Comparison of ENCODE assay signal across 11 mouse cellular contexts in genomic region chr3:75917770-75918503, GRCm38 (mm10). TPM values are rescaled to one million over a fixed set of nuclear protein-coding genes. Genes with fewer than 3 reads are reported as not detected.
A peak's percentile ranks its signal among the peaks of the same experiment; 100 is the strongest.
DNase-seq lines count a peak whose midpoint lies in the region; ATAC-seq and TF ChIP-seq lines count a peak whose summit lies in the region.
"Had no signal": no experiment of that assay in that cellular context is flagged by ENCODE, and none has a peak within 500 bp of the region (broad histone marks: within the 10 kb centered on the region; RNA-seq: fewer than 3 reads in every experiment).

No protein-coding gene starts in this region.

- H3K9ac ChIP-seq in MEL (ENCODE audit: control insufficient read depth, low read depth, low read length, poor library complexity, severe bottlenecking), result no peak overlapping the region
- H3K9ac ChIP-seq in heart, embryonic 15.5 days, result no peak overlapping the region
- peak overlapping the region; percentile 35; the same call in 1 of the 2 replicates for H3K9ac ChIP-seq in liver, embryonic 16.5 days (ENCODE audit: low read depth, low read length)

- TF ChIP-seq CTCF in MEL (IDR thresholded peaks at IDR 0.05 in 2 of 3, conservative IDR thresholded peaks at IDR 0.05 in 1 of 3; ENCODE audit: control insufficient read depth in 1 of 3, insufficient read depth in 1 of 3, low read depth in 2 of 3, low read length in 3 of 3, poor library complexity in 1 of 3, severe bottlenecking in 1 of 3), result no peak

- no peak for TF ChIP-seq POLR2A in MEL (IDR thresholded peaks at IDR 0.05; ENCODE audit: control insufficient read depth in 1 of 2, insufficient read depth in 1 of 2, low read depth in 1 of 2, low read length in 2 of 2, poor library complexity in 1 of 2)

- H3K79me2 ChIP-seq in MEL (ENCODE audit: control insufficient read depth, insufficient read depth, low read length, poor library complexity), result peaks cover 2% of the 10 kb centered on the region; the same call in 1 of the 2 replicates

- peak overlapping the region; percentile 40 for H3K4me2 ChIP-seq in heart, embryonic 15.5 days
- H3K4me2 ChIP-seq in liver, embryonic 16.5 days (ENCODE audit: low read depth, low read length), result peak overlapping the region; percentile 52

- TF ChIP-seq EP300 in MEL (IDR thresholded peaks at IDR 0.05; ENCODE audit: low read depth in 1 of 2, low read length in 2 of 2), result peak; percentile 63 to 75; a peak in 3 of 4 replicates

- no peak overlapping the region for H3K27ac ChIP-seq in MEL (ENCODE audit: control insufficient read depth, low read depth, low read length)
- no peak overlapping the region for H3K27ac ChIP-seq in heart, embryonic 15.5 days
- peak overlapping the region; percentile 86 for H3K27ac ChIP-seq in liver, embryonic 16.5 days (ENCODE audit: low read length)
- H3K27ac ChIP-seq: midbrain, embryonic 10.5 days had no signal

- H3K4me1 ChIP-seq in MEL (ENCODE audit: control insufficient read depth in 1 of 2, insufficient read depth in 2 of 2, low read length in 2 of 2), result peaks cover 2 to 5% of the 10 kb centered on the region in 2 experiments; a peak in 3 of 4 replicates
- peaks cover 28% of the 10 kb centered on the region for H3K4me1 ChIP-seq in heart, embryonic 15.5 days (replicated peaks)
- H3K4me1 ChIP-seq in liver, embryonic 16.5 days (ENCODE audit: control insufficient read depth, low read depth, low read length), result peaks cover 30% of the 10 kb centered on the region

- H3K9me3 ChIP-seq in MEL (replicated peaks; ENCODE audit: insufficient read depth, low read length), result no peaks in the 10 kb centered on the region
- no peaks in the 10 kb centered on the region for H3K9me3 ChIP-seq in heart, embryonic 15.5 days (replicated peaks)
- no peaks in the 10 kb centered on the region for H3K9me3 ChIP-seq in liver, embryonic 16.5 days (replicated peaks; ENCODE audit: control insufficient read depth, low read length)
- H3K9me3 ChIP-seq: midbrain, embryonic 10.5 days had no signal

- DNase-seq in heart, adult 11 months, result peak; percentile 85
- no peak for DNase-seq in heart, adult 8-10 months (ENCODE audit: low spot score)
- peak; percentile 82 for DNase-seq in MEL (ENCODE audit: low read depth, low spot score)
- DNase-seq in B cell, adult 2 months, result no peak
- no peak for DNase-seq in testis, postnatal 14 days (ENCODE audit: low spot score)
- no peak for DNase-seq in embryo, embryonic 10 days (ENCODE audit: low spot score)
- DNase-seq: cerebellum, adult 2 months; kidney, postnatal 10 days had no signal

- WGBS in heart, embryonic 15.5 days, result 51% methylated on average over 17 of the region's 17 CpGs
- WGBS in liver, embryonic 16.5 days (ENCODE audit: insufficient replicate concordance), result 39% methylated on average over 17 of the region's 17 CpGs

- ATAC-seq in heart, embryonic 15.5 days (replicated peaks; ENCODE audit: insufficient number of reproducible peaks, insufficient read depth, low FRiP score, low read depth), result peak; percentile 80
- ATAC-seq in liver, embryonic 16.5 days (ENCODE audit: low read depth), result peak; percentile 100

- H3K4me3 ChIP-seq in MEL (ENCODE audit: control insufficient read depth in 1 of 2, insufficient read depth in 1 of 2, low read depth in 2 of 2, low read length in 2 of 2), result no peak overlapping the region
- H3K4me3 ChIP-seq in heart, embryonic 15.5 days, result no peak overlapping the region
- H3K4me3 ChIP-seq in liver, embryonic 16.5 days (ENCODE audit: low read depth, low read length), result peak overlapping the region; percentile 25; the same call in 1 of the 2 replicates
- H3K4me3 ChIP-seq: midbrain, embryonic 10.5 days had no signal

- H3K36me3 ChIP-seq in MEL (ENCODE audit: control insufficient read depth in 1 of 2, insufficient read depth in 2 of 2, low read length in 2 of 2), result peaks cover 0 to 6% of the 10 kb centered on the region in 2 experiments; a peak in 2 of 4 replicates
- H3K36me3 ChIP-seq in heart, embryonic 15.5 days, result no peaks in the 10 kb centered on the region
- H3K36me3 ChIP-seq in liver, embryonic 16.5 days (ENCODE audit: control insufficient read depth, insufficient read depth), result no peaks in the 10 kb centered on the region
- H3K36me3 ChIP-seq: midbrain, embryonic 10.5 days had no signal

- TF ChIP-seq RAD21 in MEL (IDR thresholded peaks at IDR 0.05; ENCODE audit: low read depth, low read length), result no peak

- no peaks in the 10 kb centered on the region for H3K27me3 ChIP-seq in MEL (ENCODE audit: control insufficient read depth in 1 of 2, insufficient read depth in 2 of 2, low read length in 2 of 2)
- H3K27me3 ChIP-seq in heart, embryonic 15.5 days, result no peaks in the 10 kb centered on the region
- H3K27me3 ChIP-seq in liver, embryonic 16.5 days (ENCODE audit: control insufficient read depth, insufficient read depth, low read depth, low read length), result no peaks in the 10 kb centered on the region

TF ChIP-seq in MEL, 35 proteins besides CTCF, POLR2A, EP300 and RAD21:
- TF ChIP-seq ZNF384 (IDR thresholded peaks at IDR 0.05; ENCODE audit: low read depth, low read length), result peak; percentile 84
- TF ChIP-seq MAX (IDR thresholded peaks at IDR 0.05; ENCODE audit: low read length), result no peak
- TF ChIP-seq MAZ (IDR thresholded peaks at IDR 0.05; ENCODE audit: low read depth, low read length), result peak; percentile 76; the same call in 1 of the 2 replicates
- TF ChIP-seq BHLHE40 (IDR thresholded peaks at IDR 0.05; ENCODE audit: borderline replicate concordance, low read depth, low read length), result no peak
- no peak for TF ChIP-seq TBP (IDR thresholded peaks at IDR 0.05; ENCODE audit: low read depth, low read length)
- no peak for TF ChIP-seq CHD1 (IDR thresholded peaks at IDR 0.05; ENCODE audit: low read depth, low read length)
- TF ChIP-seq MEF2A (IDR thresholded peaks at IDR 0.05; ENCODE audit: extremely low read depth, insufficient replicate concordance, low read depth, low read length, poor library complexity, severe bottlenecking), result no peak
- TF ChIP-seq NELFE (IDR thresholded peaks at IDR 0.05; ENCODE audit: low read depth, low read length), result no peak
- TF ChIP-seq CHD2 (IDR thresholded peaks at IDR 0.05; ENCODE audit: low read length), result no peak
- no peak for TF ChIP-seq RCOR1 (IDR thresholded peaks at IDR 0.05; ENCODE audit: low read depth, low read length)
- TF ChIP-seq UBTF (IDR thresholded peaks at IDR 0.05; ENCODE audit: borderline replicate concordance, insufficient read depth, low read depth, low read length), result no peak
- TF ChIP-seq MYC (IDR thresholded peaks at IDR 0.05; ENCODE audit: low read depth, low read length), result no peak
- TF ChIP-seq POLR2AphosphoS2 (IDR thresholded peaks at IDR 0.05; ENCODE audit: low read length), result no peak
- no peak for TF ChIP-seq ZC3H11A (IDR thresholded peaks at IDR 0.05; ENCODE audit: low read depth, low read length)
- TF ChIP-seq TAL1 (IDR thresholded peaks at IDR 0.05; ENCODE audit: low read length), result peak; percentile 74
- no peak for TF ChIP-seq HCFC1 (IDR thresholded peaks at IDR 0.05; ENCODE audit: low read depth, low read length)
- no peak for TF ChIP-seq E2F4 (IDR thresholded peaks at IDR 0.05; ENCODE audit: borderline replicate concordance, low read depth, low read length)
- peak; percentile 65 for TF ChIP-seq NRF1 (IDR thresholded peaks at IDR 0.05; ENCODE audit: insufficient read depth, low read depth, low read length, poor library complexity, severe bottlenecking)
- TF ChIP-seq SIN3A (IDR thresholded peaks at IDR 0.05; ENCODE audit: low read length), result peak; percentile 80
- no peak for TF ChIP-seq ELF1 (IDR thresholded peaks at IDR 0.05; ENCODE audit: low read depth, low read length)
- TF ChIP-seq ETS1 (IDR thresholded peaks at IDR 0.05; ENCODE audit: low read depth, low read length), result peak; percentile 37; the same call in 1 of the 2 replicates
- TF ChIP-seq GABPA (IDR thresholded peaks at IDR 0.05; ENCODE audit: low read depth, low read length), result no peak
- TF ChIP-seq MAFK (IDR thresholded peaks at IDR 0.05; ENCODE audit: borderline replicate concordance, low read depth, low read length), result no peak
- peak; percentile 77 for TF ChIP-seq TCF12 (IDR thresholded peaks at IDR 0.05; ENCODE audit: low read depth, low read length)
- no peak for TF ChIP-seq ZMIZ1 (IDR thresholded peaks at IDR 0.05; ENCODE audit: low read depth, low read length)
- TF ChIP-seq USF1 (IDR thresholded peaks at IDR 0.05; ENCODE audit: low read depth, low read length), result no peak
- TF ChIP-seq SMC3 (IDR thresholded peaks at IDR 0.05; ENCODE audit: low read depth, low read length), result no peak
- no peak for TF ChIP-seq POLR2AphosphoS5 (IDR thresholded peaks at IDR 0.05; ENCODE audit: borderline replicate concordance, low read depth, low read length)
- no peak for TF ChIP-seq MYB (IDR thresholded peaks at IDR 0.05; ENCODE audit: low read depth, low read length)
- no peak for TF ChIP-seq KAT2A (conservative IDR thresholded peaks at IDR 0.05; ENCODE audit: low read depth, low read length)
- TF ChIP-seq GATA1 (IDR thresholded peaks at IDR 0.05; ENCODE audit: low read depth, low read length), result peak; percentile 77
- no peak for TF ChIP-seq MXI1 (IDR thresholded peaks at IDR 0.05; ENCODE audit: low read depth, low read length)
- no peak for TF ChIP-seq USF2 (IDR thresholded peaks at IDR 0.05; ENCODE audit: borderline replicate concordance in 1 of 2, insufficient read depth in 1 of 2, low read depth in 1 of 2, low read length in 2 of 2)
- no peak for TF ChIP-seq ZKSCAN1 (IDR thresholded peaks at IDR 0.05; ENCODE audit: low read depth, low read length)
- TF ChIP-seq JUND (IDR thresholded peaks at IDR 0.05; ENCODE audit: low read depth, low read length), result no peak

RNA-seq across cellular contexts. Expression of gene Golim4, which starts 38.8 kb away (rescaled TPM):
- 10 to 100 TPM; 16.5 to 20.4 (median 18.7) TPM for total RNA-seq in heart, adult 8-10 months (2022)
- total RNA-seq in MEL (2012; rRNA removed), result 12.9 and 13.2 TPM in 2 replicates
- 10 to 100 TPM in 1 of 2 experiments, not detected in 1; 30.2 TPM for polyA plus RNA-seq in MEL (2012; ENCODE audit: insufficient read depth in 1 of 2, insufficient read length in 2 of 2, low read depth in 1 of 2, low replicate concordance in 2 of 2, missing spikeins in 1 of 2)
- 40.1 and 43.8 TPM in 2 replicates for polyA plus RNA-seq in heart, embryonic 15.5 days (2015; fragmentation: Nextera tagmentation; extraction: Ambion mirVana)
- 21.4 and 22.7 TPM in 2 replicates for polyA plus RNA-seq in liver, embryonic 16.5 days (2015; fragmentation: Nextera tagmentation; extraction: Ambion mirVana)

Comparison
In these comparisons a context has a peak if more than half of its experiments do, and no peak if none do; other contexts are left out.
1. DNase-seq: peak in heart, adult 11 months (single experiment) and MEL (single experiment); none in heart, adult 8-10 months (single experiment), B cell, adult 2 months (0 of 2), testis, postnatal 14 days (single experiment) and embryo, embryonic 10 days (single experiment).